Mouse (Mus musculus): ENCODE measurements around the gene Rnf220. TPM values are rescaled to one million over a fixed set of nuclear protein-coding genes. Genes with fewer than 3 reads are reported as not detected.

Gene Rnf220
- polyA plus RNA-seq, 1 experiment from 2014 or later: 92.3 TPM

DNA sequence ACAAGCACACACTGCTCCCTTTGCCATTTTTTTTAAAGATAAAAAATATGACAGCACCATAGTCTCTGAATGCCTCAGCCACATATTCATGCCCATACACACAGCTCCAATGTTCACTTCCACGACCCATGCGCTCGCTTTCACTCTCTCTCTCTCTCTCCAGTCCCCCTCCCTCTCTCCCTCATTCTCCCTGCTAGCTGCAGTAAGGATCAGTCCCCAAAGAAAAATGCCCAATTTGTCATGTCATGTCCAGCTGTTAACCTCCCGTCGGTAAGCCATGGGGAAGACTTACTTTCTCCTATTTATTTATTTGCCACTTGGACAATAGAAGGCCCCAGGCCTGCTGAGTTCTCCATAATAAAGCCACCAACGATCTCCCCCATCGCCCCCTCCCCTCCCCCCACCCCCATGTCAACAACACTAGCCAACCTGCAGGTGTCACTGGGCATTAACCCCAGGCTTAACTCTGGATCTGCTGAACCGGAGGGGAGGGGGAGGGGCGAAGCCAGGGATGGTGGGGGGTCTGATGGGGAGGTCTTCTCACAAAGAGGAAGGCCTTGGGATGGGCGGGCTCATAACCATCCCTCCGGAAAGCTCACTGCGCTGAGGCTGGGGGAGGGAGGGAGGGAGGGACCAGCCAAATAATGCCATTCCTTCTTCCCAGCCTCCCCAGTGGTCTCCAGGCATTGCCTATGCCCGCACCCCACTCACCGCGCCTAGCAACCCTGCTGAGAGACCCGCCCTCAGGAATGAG is 123.4 kb downstream of the Rnf220 start:
- Histone ChIP-seq H3K9ac (ENCODE audit: low read length) (peak overlapping the region; percentile 3; the same call in 1 of the 2 replicates), H3K27me3 (ENCODE audit: control insufficient read depth, insufficient read depth, low read length) (peaks cover 39% of the 10 kb centered on the region), H3K4me3 (ENCODE audit: low read depth, low read length) (peak overlapping the region; percentile 8; the same call in 1 of the 2 replicates), H3K9me3 (ENCODE audit: control insufficient read depth, low read length) (no peaks in the 10 kb centered on the region), H3K4me2 (ENCODE audit: low read depth, low read length, severe bottlenecking) (peak overlapping the region; percentile 35), H3K36me3 (ENCODE audit: control insufficient read depth, insufficient read depth, low read length) (no peaks in the 10 kb centered on the region), H3K27ac (ENCODE audit: low read depth, low read length) (no peak overlapping the region; the same call in 1 of the 2 replicates), H3K4me1 (replicated peaks; ENCODE audit: control insufficient read depth, insufficient read depth, low read length) (peaks cover 14% of the 10 kb centered on the region)
- DNase-seq (ENCODE audit: low spot score): peak; percentile 88
- ATAC-seq (replicated peaks; ENCODE audit: low FRiP score): peak; percentile 87
- WGBS: under 1% methylated on average over 16 of the region's 16 CpGs

GRCm38 (mm10) chr4:117371896-117372295 is 125.0 kb downstream of the Rnf220 start:
- Histone ChIP-seq H3K9me3 (ENCODE audit: control insufficient read depth, low read length) (no peaks in the 10 kb centered on the region), H3K4me1 (replicated peaks; ENCODE audit: control insufficient read depth, insufficient read depth, low read length) (peaks cover 14% of the 10 kb centered on the region), H3K9ac (ENCODE audit: low read length) (no peak overlapping the region), H3K4me3 (ENCODE audit: low read depth, low read length) (no peak overlapping the region), H3K27me3 (ENCODE audit: control insufficient read depth, insufficient read depth, low read length) (peaks cover 39% of the 10 kb centered on the region), H3K36me3 (ENCODE audit: control insufficient read depth, insufficient read depth, low read length) (no peaks in the 10 kb centered on the region), H3K27ac (ENCODE audit: low read depth, low read length) (no peak overlapping the region), H3K4me2 (ENCODE audit: low read depth, low read length, severe bottlenecking) (no peak overlapping the region)
- ATAC-seq (replicated peaks; ENCODE audit: low FRiP score) (no peak), DNase-seq (ENCODE audit: low spot score) (no peak)
- WGBS: 16% methylated on average over 2 of the region's 2 CpGs

DNA sequence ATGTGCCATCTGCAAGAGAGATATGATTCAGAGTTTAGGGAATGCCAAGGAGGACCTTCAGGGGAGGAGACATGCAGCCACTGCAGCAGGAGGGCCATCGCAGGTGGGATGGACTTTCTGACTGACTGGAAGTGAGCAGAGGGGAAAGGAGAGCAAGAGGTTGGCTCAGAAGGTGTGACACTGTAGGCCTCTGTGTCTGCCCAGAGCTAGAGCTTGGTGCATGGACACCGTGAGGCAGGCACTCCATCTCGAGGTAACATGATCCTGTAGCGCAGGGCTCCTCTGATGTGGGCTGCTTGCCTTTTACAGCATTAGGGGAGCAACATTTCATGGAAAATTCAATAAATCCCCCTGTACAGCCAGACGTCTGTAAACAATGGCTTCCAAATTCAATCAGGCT is 126.5 kb downstream of the Rnf220 start:
- no peak overlapping the region for H3K27ac ChIP-seq (ENCODE audit: low read depth, low read length)
- H3K9ac ChIP-seq (ENCODE audit: low read length): no peak overlapping the region
- H3K4me1 ChIP-seq (replicated peaks; ENCODE audit: control insufficient read depth, insufficient read depth, low read length): peaks cover 14% of the 10 kb centered on the region
- DNase-seq (ENCODE audit: low spot score): no peak
- H3K4me2 ChIP-seq (ENCODE audit: low read depth, low read length, severe bottlenecking): no peak overlapping the region
- no peaks in the 10 kb centered on the region for H3K36me3 ChIP-seq (ENCODE audit: control insufficient read depth, insufficient read depth, low read length)
- no peaks in the 10 kb centered on the region for H3K9me3 ChIP-seq (ENCODE audit: control insufficient read depth, low read length)
- no peak for ATAC-seq (replicated peaks; ENCODE audit: low FRiP score)
- 56% methylated on average over 5 of the region's 5 CpGs for WGBS
- H3K27me3 ChIP-seq (ENCODE audit: control insufficient read depth, insufficient read depth, low read length): peaks cover 35% of the 10 kb centered on the region
- no peak overlapping the region for H3K4me3 ChIP-seq (ENCODE audit: low read depth, low read length)

GRCm38 (mm10) chr4:117369571-117369970 is 127.3 kb downstream of the Rnf220 start:
- Histone ChIP-seq H3K9me3 (ENCODE audit: control insufficient read depth, low read length) (no peaks in the 10 kb centered on the region), H3K27me3 (ENCODE audit: control insufficient read depth, insufficient read depth, low read length) (peaks cover 29% of the 10 kb centered on the region), H3K4me3 (ENCODE audit: low read depth, low read length) (no peak overlapping the region), H3K4me1 (replicated peaks; ENCODE audit: control insufficient read depth, insufficient read depth, low read length) (peaks cover 14% of the 10 kb centered on the region), H3K4me2 (ENCODE audit: low read depth, low read length, severe bottlenecking) (no peak overlapping the region), H3K27ac (ENCODE audit: low read depth, low read length) (no peak overlapping the region), H3K9ac (ENCODE audit: low read length) (no peak overlapping the region), H3K36me3 (ENCODE audit: control insufficient read depth, insufficient read depth, low read length) (no peaks in the 10 kb centered on the region)
- DNase-seq (ENCODE audit: low spot score) (no peak), ATAC-seq (replicated peaks; ENCODE audit: low FRiP score) (no peak)
- 87% methylated on average over 3 of the region's 3 CpGs for WGBS

DNA sequence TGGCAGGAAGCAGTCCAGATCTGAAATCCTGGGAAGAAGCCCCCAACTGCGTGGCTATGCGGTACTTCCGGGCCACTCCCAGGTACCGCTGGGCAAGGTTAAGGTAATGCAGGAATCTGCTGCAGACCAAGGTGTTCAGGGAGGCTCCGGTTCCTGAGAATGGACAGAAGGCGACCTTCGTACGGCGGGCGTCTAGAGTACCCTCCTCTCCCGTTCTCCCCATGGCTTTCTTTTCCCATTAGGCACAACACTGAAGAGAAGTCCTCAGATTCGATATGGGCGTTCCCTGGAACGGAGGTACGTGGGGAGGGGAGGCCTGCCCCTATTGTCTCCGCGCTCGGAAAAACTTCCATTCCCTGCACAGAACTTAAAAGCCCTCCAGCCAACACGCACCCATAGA is 129.5 kb downstream of the Rnf220 start:
- DNase-seq (ENCODE audit: low spot score) (no peak), ATAC-seq (replicated peaks; ENCODE audit: low FRiP score) (no peak)
- no peak overlapping the region for H3K4me2 ChIP-seq (ENCODE audit: low read depth, low read length, severe bottlenecking)
- no peaks in the 10 kb centered on the region for H3K4me1 ChIP-seq (replicated peaks; ENCODE audit: control insufficient read depth, insufficient read depth, low read length)
- no peaks in the 10 kb centered on the region for H3K36me3 ChIP-seq (ENCODE audit: control insufficient read depth, insufficient read depth, low read length)
- H3K9me3 ChIP-seq (ENCODE audit: control insufficient read depth, low read length): no peaks in the 10 kb centered on the region
- H3K27me3 ChIP-seq (ENCODE audit: control insufficient read depth, insufficient read depth, low read length): peaks cover 25% of the 10 kb centered on the region
- no peak overlapping the region for H3K9ac ChIP-seq (ENCODE audit: low read length)
- H3K27ac ChIP-seq (ENCODE audit: low read depth, low read length): no peak overlapping the region
- no peak overlapping the region for H3K4me3 ChIP-seq (ENCODE audit: low read depth, low read length)
- 81% methylated on average over 19 of the region's 19 CpGs for WGBS

GRCm38 (mm10) chr4:117362085-117362484 is 134.8 kb downstream of the Rnf220 start:
- peaks cover 5% of the 10 kb centered on the region for H3K27me3 ChIP-seq (ENCODE audit: control insufficient read depth, insufficient read depth, low read length)
- WGBS: 7% methylated on average over 5 of the region's 5 CpGs
- H3K9me3 ChIP-seq (ENCODE audit: control insufficient read depth, low read length): no peaks in the 10 kb centered on the region
- peaks cover 9% of the 10 kb centered on the region; the same call in 1 of the 2 replicates for H3K4me1 ChIP-seq (replicated peaks; ENCODE audit: control insufficient read depth, insufficient read depth, low read length)
- H3K4me2 ChIP-seq (ENCODE audit: low read depth, low read length, severe bottlenecking): no peak overlapping the region
- no peak overlapping the region for H3K4me3 ChIP-seq (ENCODE audit: low read depth, low read length)
- H3K9ac ChIP-seq (ENCODE audit: low read length): no peak overlapping the region
- H3K27ac ChIP-seq (ENCODE audit: low read depth, low read length): no peak overlapping the region
- DNase-seq (ENCODE audit: low spot score) (no peak), ATAC-seq (replicated peaks; ENCODE audit: low FRiP score) (0 out of 2 replicates have a peak, but pooled peaks have one; percentile 53)
- H3K36me3 ChIP-seq (ENCODE audit: control insufficient read depth, insufficient read depth, low read length): no peaks in the 10 kb centered on the region

GRCm38 (mm10) chr4:117361558-117361873 is 135.3 kb downstream of the Rnf220 start:
- no peaks in the 10 kb centered on the region for H3K9me3 ChIP-seq (ENCODE audit: control insufficient read depth, low read length)
- ATAC-seq (replicated peaks; ENCODE audit: low FRiP score) (peak; percentile 56), DNase-seq (ENCODE audit: low spot score) (no peak)
- H3K9ac ChIP-seq (ENCODE audit: low read length): no peak overlapping the region
- H3K36me3 ChIP-seq (ENCODE audit: control insufficient read depth, insufficient read depth, low read length): no peaks in the 10 kb centered on the region
- no peak overlapping the region for H3K4me3 ChIP-seq (ENCODE audit: low read depth, low read length)
- H3K27me3 ChIP-seq (ENCODE audit: control insufficient read depth, insufficient read depth, low read length): peaks cover 5% of the 10 kb centered on the region
- 11% methylated on average over 7 of the region's 7 CpGs for WGBS
- peaks cover 9% of the 10 kb centered on the region; the same call in 1 of the 2 replicates for H3K4me1 ChIP-seq (replicated peaks; ENCODE audit: control insufficient read depth, insufficient read depth, low read length)
- no peak overlapping the region for H3K27ac ChIP-seq (ENCODE audit: low read depth, low read length)
- H3K4me2 ChIP-seq (ENCODE audit: low read depth, low read length, severe bottlenecking): no peak overlapping the region

- H3K27ac ChIP-seq (ENCODE audit: low read depth, low read length): no peak overlapping the region
- H3K36me3 ChIP-seq (ENCODE audit: control insufficient read depth, insufficient read depth, low read length): no peaks in the 10 kb centered on the region
- no peak overlapping the region for H3K4me2 ChIP-seq (ENCODE audit: low read depth, low read length, severe bottlenecking)
- peaks cover 9% of the 10 kb centered on the region; the same call in 1 of the 2 replicates for H3K4me1 ChIP-seq (replicated peaks; ENCODE audit: control insufficient read depth, insufficient read depth, low read length)
- 52% methylated on average over 16 of the region's 16 CpGs for WGBS
- peaks cover 5% of the 10 kb centered on the region for H3K27me3 ChIP-seq (ENCODE audit: control insufficient read depth, insufficient read depth, low read length)
- no peaks in the 10 kb centered on the region for H3K9me3 ChIP-seq (ENCODE audit: control insufficient read depth, low read length)
- peak; percentile 44 for ATAC-seq (replicated peaks; ENCODE audit: low FRiP score)
- no peak overlapping the region for H3K9ac ChIP-seq (ENCODE audit: low read length)
- no peak overlapping the region for H3K4me3 ChIP-seq (ENCODE audit: low read depth, low read length)
- DNase-seq (ENCODE audit: low spot score): no peak
Observed at GRCm38 (mm10) chr4:117360713-117361557, 135.9 kb downstream of the Rnf220 start.
